In the genomic region with DNA sequence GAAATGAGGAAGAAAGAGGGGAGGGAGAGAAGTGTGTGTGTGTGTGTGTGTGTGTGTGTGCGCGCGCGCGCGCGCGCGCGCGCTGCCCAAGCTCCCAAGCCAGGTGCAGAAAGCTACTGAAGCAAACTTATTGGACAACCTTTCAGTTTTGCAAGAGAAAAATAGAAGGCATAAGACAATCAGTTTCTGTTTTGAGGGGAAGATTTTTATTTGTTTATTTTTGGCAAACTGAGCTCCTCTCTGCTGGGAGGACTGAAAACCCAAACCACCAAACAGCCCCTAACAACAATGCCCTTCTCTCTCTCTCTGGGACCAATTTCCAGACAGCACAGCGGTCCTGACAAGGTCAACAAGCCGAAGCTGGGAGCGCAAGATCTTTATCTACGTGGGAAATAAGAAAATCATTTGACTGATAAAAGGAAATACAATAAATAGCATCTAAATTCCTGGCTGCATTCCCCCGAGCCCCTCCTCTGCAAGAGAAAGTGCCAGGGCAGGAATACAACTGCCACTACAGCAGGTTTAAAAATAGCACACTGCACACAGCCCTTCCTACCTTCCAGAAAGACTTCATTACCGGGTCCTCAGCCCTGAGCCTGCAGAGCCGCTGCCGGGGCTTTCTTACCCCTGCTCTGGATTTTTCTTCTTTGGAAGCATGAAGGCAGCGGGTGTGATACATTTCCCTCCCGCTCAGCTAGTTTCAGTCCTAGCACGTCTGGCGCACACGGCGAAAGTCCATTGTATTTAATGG, we compare ENCODE assay signal across 8 mouse cellular contexts.
DNase-seq lines count a peak whose midpoint lies in the region; ATAC-seq and TF ChIP-seq lines count a peak whose summit lies in the region.

No protein-coding gene starts in this region.

- peak overlapping the region; percentile 81 for H3K4me2 ChIP-seq in lung, embryonic 14.5 days

- TF ChIP-seq POLR2A in olfactory bulb, adult 2 months (IDR thresholded peaks at IDR 0.05; ENCODE audit: insufficient read depth, low read depth, low read length) = no peak

- no peak for ATAC-seq in lung, embryonic 14.5 days (ENCODE audit: insufficient read depth)

- H3K27me3 ChIP-seq in lung, embryonic 14.5 days (ENCODE audit: insufficient read depth, low read length) = no peaks in the 10 kb centered on the region

- H3K4me3 ChIP-seq in lung, embryonic 14.5 days (ENCODE audit: low read depth, low read length) = peak overlapping the region; percentile 35
- peak overlapping the region; percentile 41 for H3K4me3 ChIP-seq in olfactory bulb, adult 2 months (ENCODE audit: insufficient read depth, low read depth, low read length)

- no peaks in the 10 kb centered on the region for H3K9me3 ChIP-seq in lung, embryonic 14.5 days (ENCODE audit: low read depth, low read length)

- no peaks in the 10 kb centered on the region for H3K36me3 ChIP-seq in lung, embryonic 14.5 days (ENCODE audit: insufficient read depth)

- H3K27ac ChIP-seq in lung, embryonic 14.5 days (ENCODE audit: low read depth) = peak overlapping the region; percentile 98
- peak overlapping the region; percentile 93 for H3K27ac ChIP-seq in olfactory bulb, adult 2 months (ENCODE audit: insufficient read depth, low read depth, low read length)

- H3K9ac ChIP-seq in lung, embryonic 14.5 days = peak overlapping the region; percentile 56

- H3K4me1 ChIP-seq in lung, embryonic 14.5 days (ENCODE audit: insufficient read depth) = peaks cover 45% of the 10 kb centered on the region
- peaks cover 25% of the 10 kb centered on the region for H3K4me1 ChIP-seq in olfactory bulb, adult 2 months (ENCODE audit: control insufficient read depth, insufficient read depth, low read length)

- 1% methylated on average over 25 of the region's 25 CpGs for WGBS in lung, embryonic 14.5 days
- WGBS in olfactory bulb, adult 2 months = 3% methylated on average over 25 of the region's 25 CpGs

- TF ChIP-seq CTCF in lung, embryonic 14.5 days (IDR thresholded peaks at IDR 0.05; ENCODE audit: low read depth) = no peak
- no peak for TF ChIP-seq CTCF in olfactory bulb, adult 2 months (IDR thresholded peaks at IDR 0.05; ENCODE audit: insufficient read depth, low read depth, low read length)

- peak; percentile 76 for DNase-seq in 3134 (ENCODE audit: extremely low read depth, insufficient read length, low spot score)
- peak; percentile 38 for DNase-seq in CD4-positive, CD25-positive, alpha-beta regulatory T cell, adult 2 months (ENCODE audit: low read depth, low spot score)
- peak; percentile 55 to 67 for DNase-seq in cerebellum, postnatal 10 days
- peak; percentile 71 to 78 for DNase-seq in heart, adult 18-20 months
- peak; percentile 63 for DNase-seq in kidney, adult 18-20 months
- DNase-seq in lung, embryonic 14.5 days = peak; percentile 77
- no peak for DNase-seq in layer of hippocampus, postnatal 36 days

Comparison
In these comparisons a context has a peak if more than half of its experiments do, and no peak if none do; other contexts are left out.
1. DNase-seq: peak in 3134 (single experiment), CD4-positive, CD25-positive, alpha-beta regulatory T cell, adult 2 months (single experiment), cerebellum, postnatal 10 days (2 of 2), heart, adult 18-20 months (2 of 2), kidney, adult 18-20 months (single experiment) and lung, embryonic 14.5 days (single experiment); none in layer of hippocampus, postnatal 36 days (0 of 2).